Mouse (Mus musculus): ENCODE data around the gene Txndc2.

DNA sequence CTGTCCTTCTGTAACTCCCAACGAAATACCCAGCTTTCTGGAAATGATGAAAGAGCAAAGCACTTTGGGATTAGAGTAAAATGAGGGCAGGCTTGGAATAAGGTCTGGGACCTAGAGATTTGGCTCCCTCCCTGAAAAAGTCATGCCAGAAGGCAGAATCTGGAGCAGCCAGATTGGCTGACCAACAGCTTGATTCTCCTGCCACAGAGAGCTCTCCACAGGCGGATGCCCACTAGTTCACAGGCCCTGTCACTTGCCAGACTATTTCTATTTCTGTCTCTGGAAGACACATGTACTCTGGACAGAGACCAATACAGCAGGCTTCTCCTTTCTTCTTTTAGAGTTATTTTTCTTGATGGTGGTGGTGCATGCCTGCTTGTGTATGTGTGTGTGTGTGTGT lies 41.8 kb upstream of the Txndc2 start:
- TF ChIP-seq CTCF (IDR thresholded peaks at IDR 0.05; ENCODE audit: low read depth, low read length): no peak
- TF ChIP-seq EP300 (IDR thresholded peaks at IDR 0.05; ENCODE audit: insufficient read depth, low read depth, low read length): no peak
- no peak for TF ChIP-seq POLR2A (IDR thresholded peaks at IDR 0.05; ENCODE audit: insufficient read depth, low read length)

Data from ES-Bruce4 (cell line).